Mouse (Mus musculus) right cerebral cortex, adult 2 months (tissue): Measurements from ENCODE around the gene Vwce.
A peak's percentile ranks its signal among the peaks of the same experiment; 100 is the strongest.

Experiments
- DNase-seq, 2 experiments: peaks; one replicate each; pipeline ENCODE4 v3.0.0; 2021 to 2022; ENCODE audit warnings: low spot score in 2 of 2

The Vwce gene

GRCm38 (mm10) chr19:10634106-10634871, at the start of gene Vwce:
Gene Vwce (plus strand): TSS chr19:10634213.
- peak; percentile 25 to 30 for DNase-seq

GRCm38 (mm10) chr19:10585112-10585511, 48.9 kb upstream of the Vwce start:
- no peak for DNase-seq

GRCm38 (mm10) chr19:10587231-10587630, 46.8 kb upstream of the Vwce start:
- no peak for DNase-seq

GRCm38 (mm10) chr19:10589127-10589857, 44.7 kb upstream of the Vwce start:
- DNase-seq, result no peak

- DNase-seq, result no peak
Observed at GRCm38 (mm10) chr19:10590301-10590700, 43.7 kb upstream of the Vwce start.

- no peak for DNase-seq
Observed at GRCm38 (mm10) chr19:10591659-10592377, 42.2 kb upstream of the Vwce start.

- DNase-seq, result no peak
Observed at GRCm38 (mm10) chr19:10598188-10598587, 35.8 kb upstream of the Vwce start.

- no peak for DNase-seq
Observed at GRCm38 (mm10) chr19:10599648-10600047, 34.4 kb upstream of the Vwce start.

- no peak for DNase-seq
Observed at GRCm38 (mm10) chr19:10602247-10602769, 31.7 kb upstream of the Vwce start.

GRCm38 (mm10) chr19:10602787-10603186, 31.2 kb upstream of the Vwce start:
- DNase-seq, result peak; percentile 86 to 93

GRCm38 (mm10) chr19:10603660-10604523, 30.1 kb upstream of the Vwce start:
- DNase-seq, result no peak

- no peak for DNase-seq
Observed at GRCm38 (mm10) chr19:10604534-10604933, 29.5 kb upstream of the Vwce start.

GRCm38 (mm10) chr19:10605293-10605900, 28.6 kb upstream of the Vwce start, which contains the start of the genes Ddb1 and Tkfc:
Gene Ddb1 (plus strand): TSS chr19:10605327.
Gene Tkfc (minus strand): TSS chr19:10605654.
- DNase-seq, result peak; percentile 99

GRCm38 (mm10) chr19:10605901-10606622, 28.0 kb upstream of the Vwce start:
- DNase-seq, result no peak

GRCm38 (mm10) chr19:10608573-10609240, 25.3 kb upstream of the Vwce start:
- no peak for DNase-seq

- DNase-seq, result peak; percentile 60 to 61
Observed at GRCm38 (mm10) chr19:10634872-10635318, 882 bp downstream of the Vwce start.

- DNase-seq, result no peak
Observed at GRCm38 (mm10) chr19:10637840-10638239, 3.8 kb downstream of the Vwce start.

- no peak for DNase-seq
Observed at GRCm38 (mm10) chr19:10640080-10640479, 6.1 kb downstream of the Vwce start.
